Mouse (Mus musculus) ZHBTc4 (cell line): ENCODE results near the gene Ccdc151.

ENCODE experiments used
- DNase-seq: peaks from one replicate; pipeline ENCODE4 v3.0.0-alpha.2; 2011; ENCODE audit warnings: low read depth, low spot score

The Ccdc151 gene

DNA sequence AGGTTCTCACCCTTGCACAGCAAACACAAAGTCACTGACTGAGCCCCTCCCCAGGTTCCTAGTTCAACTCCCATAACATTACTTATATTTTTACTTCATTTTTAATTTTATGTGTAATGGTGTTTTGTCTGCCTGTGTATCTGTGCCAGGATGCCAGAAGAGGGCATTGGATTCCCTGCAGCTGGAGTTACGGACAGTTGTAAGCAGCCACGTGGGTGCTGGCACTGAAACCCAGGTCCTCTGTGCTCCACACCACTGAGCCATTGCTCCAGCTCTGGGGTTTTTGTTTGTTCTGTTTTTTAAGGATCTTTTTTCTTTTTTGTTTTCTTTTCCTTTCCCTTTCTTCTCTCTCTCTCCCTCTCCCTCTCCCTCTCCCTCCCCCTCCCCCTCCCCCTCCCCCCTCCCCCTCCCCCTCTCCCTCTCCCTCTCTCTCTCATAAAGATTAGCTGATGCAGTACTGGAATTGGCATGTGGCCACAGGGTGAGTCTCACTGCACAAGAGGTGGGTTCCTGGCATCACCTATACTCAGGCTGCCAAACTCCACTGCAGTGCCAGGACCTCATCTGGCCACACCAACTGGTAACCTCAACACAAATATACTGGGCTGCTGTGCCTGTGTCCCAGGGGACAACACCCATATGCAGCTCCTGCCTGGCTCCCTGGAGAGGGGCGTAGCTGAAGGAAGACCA lies 6.1 kb downstream of the Ccdc151 start:
- DNase-seq, result no peak

- no peak for DNase-seq
Measured at GRCm38 (mm10) chr9:21992227-21992626, 10.2 kb downstream of the Ccdc151 start.

GRCm38 (mm10) chr9:21989230-21990110 lies 13.0 kb downstream of the Ccdc151 start, which contains the start of gene Rgl3:
Gene Rgl3, minus strand, starts transcription at chr9:21989446.
- no peak for DNase-seq

GRCm38 (mm10) chr9:21988421-21989101 lies 13.9 kb downstream of the Ccdc151 start:
- DNase-seq, result peak; percentile 51

- no peak for DNase-seq
Measured at GRCm38 (mm10) chr9:21987592-21988342, 14.7 kb downstream of the Ccdc151 start.

GRCm38 (mm10) chr9:21983911-21984310 lies 18.5 kb downstream of the Ccdc151 start:
- no peak for DNase-seq

- DNase-seq, result peak; percentile 58
Measured at GRCm38 (mm10) chr9:21978398-21979128, 23.9 kb downstream of the Ccdc151 start.

DNA sequence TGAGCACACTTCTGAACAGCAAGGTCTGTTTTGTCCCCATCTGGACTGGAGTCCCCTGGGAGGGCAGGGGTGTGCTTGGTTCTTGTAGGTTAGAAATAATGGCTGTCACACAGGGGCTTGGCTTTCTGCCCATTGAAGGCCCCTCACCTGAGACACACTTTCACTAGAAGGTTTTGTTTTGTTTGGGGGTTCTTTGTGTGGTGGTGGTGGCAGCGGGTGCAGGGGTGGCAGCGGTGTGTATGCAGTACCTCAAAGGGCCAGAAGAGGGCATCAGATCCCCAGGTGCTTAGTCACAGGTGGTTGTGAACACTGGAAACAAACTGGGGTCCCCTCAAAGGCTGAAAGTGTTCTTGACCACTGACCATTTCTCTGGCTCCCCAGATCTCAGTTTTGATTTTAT lies 24.5 kb downstream of the Ccdc151 start:
- DNase-seq, result peak; percentile 57

- no peak for DNase-seq
Measured at GRCm38 (mm10) chr9:21977331-21977730, 25.1 kb downstream of the Ccdc151 start.

DNA sequence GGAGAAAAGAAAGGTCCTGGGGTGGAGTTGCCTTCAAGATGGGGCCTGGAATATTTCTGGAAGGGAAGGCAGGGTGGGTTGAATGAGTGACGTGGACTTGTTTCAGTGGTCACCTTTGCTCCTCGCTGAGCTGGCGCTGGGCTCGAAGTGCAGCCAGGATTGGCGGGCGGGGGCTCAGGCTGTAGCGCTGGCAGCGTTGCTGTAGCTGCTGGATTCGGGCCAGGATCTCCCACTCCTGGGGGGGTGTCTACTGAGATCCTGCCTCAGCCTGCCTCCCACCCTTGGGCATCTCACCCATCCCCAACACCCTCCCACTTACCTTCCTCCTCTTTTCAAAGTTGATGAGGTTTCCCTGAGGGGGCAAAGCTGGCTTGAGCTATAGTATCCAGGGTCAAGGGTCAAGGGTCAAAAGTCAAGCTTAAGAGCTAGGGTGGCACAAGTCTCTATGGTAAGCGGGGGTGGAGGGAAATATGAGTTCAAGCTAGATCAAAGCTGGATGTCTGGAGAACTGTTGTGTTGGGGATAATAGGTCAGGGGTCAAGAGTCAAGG lies 25.7 kb downstream of the Ccdc151 start:
- DNase-seq, result no peak

DNA sequence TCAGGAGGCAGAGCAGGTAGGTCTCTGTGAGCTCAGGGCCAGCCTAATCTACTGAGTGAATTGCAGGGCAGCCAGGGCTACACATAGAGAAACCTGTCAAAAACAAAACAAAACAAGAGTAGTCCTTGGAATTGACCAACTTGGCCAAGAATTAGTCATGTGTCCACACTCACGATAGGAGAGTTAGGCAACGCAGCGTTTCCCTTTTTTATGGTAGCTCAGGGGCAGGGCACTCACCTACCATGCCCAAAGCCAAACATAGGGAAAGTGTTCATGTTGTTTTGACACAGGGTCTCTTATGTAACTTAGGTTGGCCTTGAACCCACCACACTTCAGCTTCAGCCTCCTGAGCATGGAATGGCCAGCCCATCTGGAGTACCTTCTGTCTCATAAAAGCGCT lies 33.1 kb downstream of the Ccdc151 start:
- DNase-seq, result no peak

DNA sequence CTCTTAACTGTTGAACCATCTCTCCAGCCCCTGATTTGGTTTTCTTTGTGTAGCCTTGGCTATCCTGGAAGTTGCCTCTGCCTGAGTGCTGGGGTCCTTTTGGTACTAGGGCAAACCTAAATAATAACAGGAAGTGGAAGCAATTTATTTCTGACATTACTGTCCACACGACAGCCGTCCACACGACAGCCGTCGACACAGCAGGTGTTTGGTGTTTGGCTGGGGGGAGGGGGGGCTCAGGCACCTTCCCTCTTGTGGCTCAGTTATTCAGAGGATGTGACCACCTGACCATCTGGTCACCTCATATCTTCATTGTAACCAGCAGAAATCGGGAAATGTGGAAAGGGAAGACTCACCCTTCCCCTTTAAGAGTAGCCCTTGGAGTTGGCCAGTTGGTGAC lies 33.6 kb downstream of the Ccdc151 start:
- no peak for DNase-seq

DNA sequence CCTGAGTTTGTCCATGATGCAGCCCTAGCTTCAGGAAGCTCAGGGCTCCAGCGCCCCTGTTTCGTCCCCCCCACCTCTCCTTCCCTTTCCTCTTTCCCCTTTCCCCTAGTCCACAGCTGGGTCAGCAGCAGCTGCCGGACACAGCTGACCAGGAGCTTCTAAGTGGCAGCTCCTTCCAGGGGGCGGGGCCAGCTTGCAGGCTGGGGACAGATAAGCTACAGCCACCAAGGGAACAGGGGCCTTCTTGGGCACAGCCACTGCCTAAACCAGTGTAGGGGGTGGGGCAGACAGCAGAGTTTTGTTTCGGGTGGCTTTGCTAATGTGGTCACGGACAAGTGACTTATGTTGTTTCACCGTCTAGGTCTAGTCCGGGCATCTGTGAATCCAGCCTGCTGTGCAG lies 39.0 kb downstream of the Ccdc151 start, which contains the start of gene Epor:
Epor (minus strand) TSS at position 90 of the 400 bp plus-strand sequence.
- no peak for DNase-seq

- peak; percentile 81 for DNase-seq
Measured at GRCm38 (mm10) chr9:21962416-21963059, 39.9 kb downstream of the Ccdc151 start.

DNA sequence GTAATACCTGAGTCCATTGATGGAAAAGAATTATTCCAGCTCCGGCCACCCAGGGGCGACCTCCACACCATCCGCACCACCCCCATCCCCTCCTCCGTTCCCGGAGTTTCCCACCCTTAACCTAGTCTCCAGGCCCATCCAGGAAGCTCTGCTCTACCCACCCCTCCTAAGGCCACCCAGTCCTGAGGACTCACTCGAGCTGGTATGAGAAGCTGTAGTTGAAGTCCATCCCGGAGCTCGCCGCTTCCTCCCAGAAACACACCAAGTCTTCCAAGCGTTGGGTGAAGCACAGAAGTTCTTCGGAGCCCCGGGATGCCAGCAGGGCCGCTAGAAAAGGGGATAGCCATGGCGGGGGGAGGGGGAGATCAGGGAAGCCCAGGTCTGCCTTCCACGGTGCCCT lies 40.4 kb downstream of the Ccdc151 start:
- DNase-seq, result no peak

GRCm38 (mm10) chr9:21961366-21961980 lies 41.0 kb downstream of the Ccdc151 start:
- no peak for DNase-seq

DNA sequence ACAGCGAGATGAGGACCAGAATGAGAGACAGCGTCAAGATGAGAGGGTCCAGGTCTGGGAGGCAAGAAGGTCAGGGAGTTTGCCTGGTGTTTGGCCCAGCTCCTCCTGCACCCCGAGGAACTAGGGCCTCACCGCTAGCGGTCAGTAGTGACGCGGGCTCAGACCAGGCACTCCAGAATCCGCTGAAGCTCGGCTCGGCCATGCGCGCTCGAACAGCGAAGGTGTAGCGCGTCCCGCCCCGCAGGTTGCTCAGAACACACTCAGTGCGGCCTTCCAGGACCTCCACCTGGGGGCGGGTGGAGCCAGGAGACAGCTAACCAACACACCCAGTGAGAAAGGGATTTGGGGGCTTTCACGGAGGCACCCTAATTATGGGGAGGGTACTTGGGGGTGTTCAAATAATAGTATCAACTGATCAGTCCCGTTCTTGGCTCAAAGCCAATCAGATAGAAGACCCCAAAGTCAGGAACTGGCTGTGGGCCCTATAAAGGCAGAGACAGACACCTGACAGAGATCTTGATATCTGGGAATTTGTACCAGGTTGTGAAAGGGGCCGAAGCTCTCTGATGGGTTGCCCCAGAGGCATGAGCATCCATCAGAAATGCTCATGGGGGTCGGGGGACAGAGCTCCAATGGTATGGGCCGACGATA lies 41.8 kb downstream of the Ccdc151 start:
- no peak for DNase-seq

DNA sequence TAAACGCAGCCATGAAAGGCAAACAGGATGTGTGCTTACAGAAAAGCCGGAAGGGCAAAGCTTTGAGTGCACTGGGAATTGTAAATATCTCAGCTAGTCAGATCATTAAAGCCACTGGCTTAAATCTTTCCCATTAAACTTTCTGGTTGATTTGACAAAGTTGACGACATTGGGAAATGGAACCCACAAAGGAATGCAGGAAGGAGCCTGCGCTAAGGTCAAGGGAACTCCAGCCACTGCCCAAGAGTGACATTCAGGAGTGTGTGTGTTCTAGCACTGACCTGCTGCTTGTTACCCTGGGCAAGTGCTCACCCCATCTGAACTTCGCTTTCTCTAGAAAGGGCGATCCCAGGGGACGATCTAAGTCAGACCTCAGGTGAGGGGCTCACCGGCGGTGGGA lies 42.3 kb downstream of the Ccdc151 start:
- DNase-seq, result no peak

- DNase-seq, result no peak
Measured at GRCm38 (mm10) chr9:21959244-21959643, 43.2 kb downstream of the Ccdc151 start.
